Mouse (Mus musculus) neural tube, embryonic 12.5 days (tissue): Measurements from ENCODE around the gene Kmt2b. TPM values are rescaled to one million over a fixed set of nuclear protein-coding genes. Genes with fewer than 3 reads are reported as not detected.

Source experiments
- ATAC-seq: fragments of 200-750 bp; cut with Nextera tagmentation; 2 replicates; pipeline ENCODE4 v1.8.0; 2017; ENCODE audit warnings: low read depth, mild to moderate bottlenecking, moderate TSS enrichment, moderate library complexity; ENCODE audit not compliant: low FRiP score
- H3K27ac ChIP-seq: fragments of 300-500 bp; sonication (generic); 2 replicates; pipeline ENCODE4 v1.5.1; 2016
- H3K27me3 ChIP-seq: fragments of 300-500 bp; sonication (generic); replicated peaks from 2 replicates; pipeline ENCODE4 v1.6.1; 2016; ENCODE audit warnings: mild to moderate bottlenecking
- H3K36me3 ChIP-seq: fragments of 300-500 bp; sonication (generic); 2 replicates; pipeline ENCODE4 v1.6.1; 2016; ENCODE audit warnings: mild to moderate bottlenecking
- H3K4me1 ChIP-seq: fragments of 300-500 bp; sonication (generic); 2 replicates; pipeline ENCODE4 v1.6.1; 2016
- H3K4me2 ChIP-seq: fragments of 300-500 bp; sonication (generic); replicated peaks from 2 replicates; pipeline ENCODE4 v1.6.1; 2016; ENCODE audit warnings: mild to moderate bottlenecking
- H3K4me3 ChIP-seq: fragments of 300-500 bp; sonication (generic); 2 replicates; pipeline ENCODE4 v1.5.1; 2016
- H3K9ac ChIP-seq: fragments of 300-500 bp; sonication (generic); 2 replicates; pipeline ENCODE4 v1.6.1; 2016; ENCODE audit warnings: mild to moderate bottlenecking
- H3K9me3 ChIP-seq: fragments of 300-500 bp; sonication (generic); 2 replicates; pipeline ENCODE4 v1.6.1; 2016; ENCODE audit warnings: mild to moderate bottlenecking
- WGBS: fragments of 180-500 bp; shearing (Covaris S2); methylation state at CpG from one replicate; pipeline ENCODE4 v1.1.7; 2016; 5-methylcytosine and 5-hydroxymethylcytosine counted together
- polyA plus RNA-seq: library from polyadenylated mRNA; unstranded; fragments of >200 nt; fragmentation: Nextera tagmentation; extraction: Ambion mirVana; gene quantifications from 2 replicates; pipeline ENCODE4 v1.2.1, GENCODE M21; 2016

Kmt2b gene
- polyA plus RNA-seq, 1 experiment from 2014 or later, result 12.2 TPM

- 90% methylated on average over 2 of the region's 2 CpGs for WGBS
- Histone ChIP-seq H3K4me2 (no peak overlapping the region), H3K9ac (no peak overlapping the region), H3K9me3 (no peaks in the 10 kb centered on the region), H3K36me3 (peaks cover 20% of the 10 kb centered on the region), H3K27me3 (no peaks in the 10 kb centered on the region), H3K4me3 (no peak overlapping the region), H3K4me1 (peaks cover 15% of the 10 kb centered on the region), H3K27ac (no peak overlapping the region)
- ATAC-seq, result no peak
Measured at GRCm38 (mm10) chr7:30549880-30550279, 38.6 kb downstream of the Kmt2b start.

- H3K36me3 ChIP-seq, result peaks cover 43% of the 10 kb centered on the region
- H3K4me2 ChIP-seq, result no peak overlapping the region
- H3K4me3 ChIP-seq, result no peak overlapping the region
- H3K27me3 ChIP-seq, result no peaks in the 10 kb centered on the region
- H3K27ac ChIP-seq, result no peak overlapping the region
- H3K9me3 ChIP-seq, result no peaks in the 10 kb centered on the region
- no peaks in the 10 kb centered on the region for H3K4me1 ChIP-seq
- H3K9ac ChIP-seq, result no peak overlapping the region
- ATAC-seq, result no peak
- WGBS, result 97% methylated on average over 2 of the region's 2 CpGs
Measured at GRCm38 (mm10) chr7:30544327-30544726, 44.2 kb downstream of the Kmt2b start.

- Histone ChIP-seq H3K36me3 (peaks cover 36% of the 10 kb centered on the region), H3K4me3 (no peak overlapping the region), H3K4me2 (no peak overlapping the region), H3K4me1 (peaks cover 3% of the 10 kb centered on the region; the same call in 1 of the 2 replicates), H3K27ac (no peak overlapping the region), H3K27me3 (no peaks in the 10 kb centered on the region), H3K9ac (no peak overlapping the region), H3K9me3 (no peaks in the 10 kb centered on the region)
- no peak for ATAC-seq
- WGBS, result 89% methylated on average over 7 of the region's 7 CpGs
Measured at GRCm38 (mm10) chr7:30540572-30540971, 48.0 kb downstream of the Kmt2b start.

- H3K9me3 ChIP-seq, result no peaks in the 10 kb centered on the region
- peak within 1 kb of the TSS; percentile 81 for H3K4me2 ChIP-seq
- peaks cover 43% of the 10 kb centered on the region for H3K36me3 ChIP-seq
- peaks cover 33% of the 10 kb centered on the region for H3K4me1 ChIP-seq
- H3K27me3 ChIP-seq, result no peaks in the 10 kb centered on the region
- H3K4me3 ChIP-seq, result peak within 1 kb of the TSS; percentile 78
- peak within 1 kb of the TSS; percentile 77 for H3K27ac ChIP-seq
- H3K9ac ChIP-seq, result peak within 1 kb of the TSS; percentile 87
- peak; percentile 89 for ATAC-seq
- under 1% methylated on average over 79 of the region's 84 CpGs for WGBS
Measured at GRCm38 (mm10) chr7:30534633-30535577, 53.6 kb downstream of the Kmt2b start, which contains the start of gene Arhgap33. Gene Arhgap33, minus strand, starts transcription at chr7:30535060.

GRCm38 (mm10) chr7:30533941-30534632, 54.4 kb downstream of the Kmt2b start:
- 6% methylated on average over 26 of the region's 26 CpGs for WGBS
- Histone ChIP-seq H3K27ac (peak overlapping the region; percentile 77; the same call in 1 of the 2 replicates), H3K36me3 (peaks cover 44% of the 10 kb centered on the region), H3K4me1 (peaks cover 33% of the 10 kb centered on the region), H3K9ac (peak overlapping the region; percentile 87), H3K4me3 (peak overlapping the region; percentile 78), H3K4me2 (peak overlapping the region; percentile 81), H3K9me3 (no peaks in the 10 kb centered on the region), H3K27me3 (no peaks in the 10 kb centered on the region)
- ATAC-seq, result peak; percentile 56

- peak overlapping the region; percentile 78 for H3K4me3 ChIP-seq
- H3K27ac ChIP-seq, result no peak overlapping the region
Measured at GRCm38 (mm10) chr7:30532931-30533330, 55.6 kb downstream of the Kmt2b start.

GRCm38 (mm10) chr7:30531291-30531815, 57.2 kb downstream of the Kmt2b start:
- H3K27ac ChIP-seq, result no peak overlapping the region
- no peaks in the 10 kb centered on the region for H3K27me3 ChIP-seq
- H3K4me2 ChIP-seq, result peak overlapping the region; percentile 81
- H3K4me1 ChIP-seq, result peaks cover 39% of the 10 kb centered on the region
- H3K36me3 ChIP-seq, result peaks cover 67% of the 10 kb centered on the region
- WGBS, result 90% methylated on average over 9 of the region's 9 CpGs
- no peak overlapping the region for H3K4me3 ChIP-seq
- H3K9me3 ChIP-seq, result no peaks in the 10 kb centered on the region
- H3K9ac ChIP-seq, result peak overlapping the region; percentile 41; the same call in 1 of the 2 replicates
- no peak for ATAC-seq

More at GRCm38 (mm10) chr7:30532931-30533330, 55.6 kb downstream of the Kmt2b start:
- peak overlapping the region; percentile 81 for H3K4me2 ChIP-seq
- H3K36me3 ChIP-seq, result peaks cover 51% of the 10 kb centered on the region
- H3K27me3 ChIP-seq, result no peaks in the 10 kb centered on the region
- WGBS, result 11% methylated on average over 8 of the region's 8 CpGs
- H3K9me3 ChIP-seq, result no peaks in the 10 kb centered on the region
- H3K9ac ChIP-seq, result peak overlapping the region; percentile 87
- ATAC-seq, result no peak
- H3K4me1 ChIP-seq, result peaks cover 33% of the 10 kb centered on the region

GRCm38 (mm10) chr7:30526981-30527380, 61.5 kb downstream of the Kmt2b start:
- Histone ChIP-seq H3K27ac (no peak overlapping the region), H3K4me2 (0 out of 2 replicates have a peak overlapping the region, but pooled peaks have one; percentile 12), H3K4me1 (peaks cover 23% of the 10 kb centered on the region), H3K9me3 (no peaks in the 10 kb centered on the region), H3K27me3 (no peaks in the 10 kb centered on the region), H3K9ac (0 out of 2 replicates have a peak overlapping the region, but pooled peaks have one; percentile 26), H3K36me3 (peaks cover 99% of the 10 kb centered on the region), H3K4me3 (no peak overlapping the region)
- WGBS, result 76% methylated on average over 14 of the region's 14 CpGs
- peak; percentile 36; the same call in 1 of the 2 replicates for ATAC-seq

- no peak for ATAC-seq
- Histone ChIP-seq H3K9ac (peak overlapping the region; percentile 26; the same call in 1 of the 2 replicates), H3K4me2 (0 out of 2 replicates have a peak overlapping the region, but pooled peaks have one; percentile 12)
Measured at GRCm38 (mm10) chr7:30526399-30526798, 62.1 kb downstream of the Kmt2b start.

GRCm38 (mm10) chr7:30525954-30526353, 62.6 kb downstream of the Kmt2b start:
- H3K9me3 ChIP-seq, result no peaks in the 10 kb centered on the region
- H3K4me2 ChIP-seq, result 0 out of 2 replicates have a peak overlapping the region, but pooled peaks have one; percentile 12
- peaks cover 14% of the 10 kb centered on the region for H3K4me1 ChIP-seq
- no peak overlapping the region for H3K4me3 ChIP-seq
- H3K27me3 ChIP-seq, result no peaks in the 10 kb centered on the region
- 32% methylated on average over 10 of the region's 10 CpGs for WGBS
- no peak for ATAC-seq
- no peak overlapping the region for H3K27ac ChIP-seq
- H3K9ac ChIP-seq, result peak overlapping the region; percentile 26; the same call in 1 of the 2 replicates
- H3K36me3 ChIP-seq, result peaks cover 89% of the 10 kb centered on the region

More at GRCm38 (mm10) chr7:30526399-30526798, 62.1 kb downstream of the Kmt2b start:
- no peak overlapping the region for H3K4me3 ChIP-seq
- no peak overlapping the region for H3K27ac ChIP-seq
- peaks cover 17% of the 10 kb centered on the region for H3K4me1 ChIP-seq
- H3K9me3 ChIP-seq, result no peaks in the 10 kb centered on the region
- no peaks in the 10 kb centered on the region for H3K27me3 ChIP-seq
- H3K36me3 ChIP-seq, result peaks cover 93% of the 10 kb centered on the region
- 27% methylated on average over 17 of the region's 17 CpGs for WGBS

- Histone ChIP-seq H3K27me3 (no peaks in the 10 kb centered on the region), H3K4me3 (no peak overlapping the region), H3K36me3 (peaks cover 74% of the 10 kb centered on the region), H3K9ac (no peak overlapping the region), H3K27ac (no peak overlapping the region), H3K4me1 (peaks cover 14% of the 10 kb centered on the region), H3K9me3 (no peaks in the 10 kb centered on the region), H3K4me2 (no peak overlapping the region)
- ATAC-seq, result no peak
- WGBS, result 84% methylated on average over 6 of the region's 6 CpGs
Measured at GRCm38 (mm10) chr7:30524487-30524886, 64.0 kb downstream of the Kmt2b start.
